Mouse (Mus musculus): ENCODE results near the gene Grin2a.

DNA sequence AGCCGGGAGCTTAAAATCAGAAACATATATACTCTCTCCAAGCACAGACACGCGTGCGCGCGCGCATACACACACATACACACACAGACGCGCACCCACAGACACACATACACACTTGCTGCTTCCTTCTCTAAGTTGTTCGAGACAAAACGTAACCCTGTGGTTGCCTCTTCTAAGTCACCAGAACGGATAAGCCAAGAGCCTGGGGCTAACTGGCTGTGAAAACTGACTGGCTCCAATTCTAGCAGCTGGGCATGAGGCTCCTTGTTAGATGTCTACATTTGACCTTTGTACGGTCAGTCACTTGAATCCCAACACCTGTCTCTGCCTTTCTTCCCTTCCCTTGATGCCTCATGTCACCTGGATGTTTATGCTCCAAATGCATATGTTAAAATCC is 452 bp upstream of the Grin2a start:
- TF ChIP-seq POLR2A (IDR thresholded peaks at IDR 0.05; ENCODE audit: extremely low read depth, insufficient read depth, low read length) (no peak), CTCF (IDR thresholded peaks at IDR 0.05; ENCODE audit: extremely low read depth, insufficient read depth, low read length) (no peak)
